Mouse (Mus musculus): Measurements from ENCODE around the gene Hist1h4h. TPM values are rescaled to one million over a fixed set of nuclear protein-coding genes. Genes with fewer than 3 reads are reported as not detected.

Hist1h4h gene
- polyA plus RNA-seq, 1 experiment from 2014 or later, result 7.4 TPM

DNA sequence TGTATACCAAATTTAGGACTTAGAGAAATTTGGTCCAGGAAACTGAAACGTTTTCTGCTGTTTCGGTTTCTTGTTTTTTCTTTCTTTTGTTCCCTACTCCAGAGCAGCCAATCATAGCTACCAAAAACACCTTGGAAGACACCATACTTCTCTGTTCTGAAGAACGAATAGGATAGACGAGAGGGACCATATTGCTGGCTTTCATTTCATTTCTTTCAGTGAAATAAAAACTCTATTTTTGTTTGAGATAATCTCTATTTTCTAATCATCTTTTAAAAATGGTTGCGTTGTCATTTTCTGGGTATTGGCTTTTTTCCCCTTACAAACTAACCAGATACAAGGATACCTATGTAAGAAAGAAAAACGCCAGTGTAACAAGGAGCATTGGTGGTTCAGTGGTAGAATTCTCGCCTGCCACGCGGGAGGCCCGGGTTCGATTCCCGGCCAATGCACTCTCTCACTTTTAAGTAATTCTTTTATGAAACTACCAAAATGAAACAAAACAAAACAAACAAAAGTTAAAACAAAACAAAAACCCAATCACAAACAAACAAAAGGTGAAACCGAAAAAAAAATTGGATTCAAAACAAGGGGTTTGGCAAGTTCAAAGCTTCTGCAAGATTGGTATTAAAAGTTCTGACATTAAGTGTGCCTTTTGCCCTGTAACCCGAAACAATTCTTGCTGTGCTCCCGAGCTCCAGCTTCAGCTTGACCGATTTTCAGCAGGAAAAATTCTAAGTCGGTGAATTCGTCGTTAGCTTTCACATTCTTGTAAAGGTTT is 13.8 kb upstream of the Hist1h4h start:
- Histone ChIP-seq H3K27me3 (ENCODE audit: insufficient read depth, poor library complexity, severe bottlenecking) (no peaks in the 10 kb centered on the region), H3K36me3 (no peaks in the 10 kb centered on the region), H3K4me1 (replicated peaks) (peaks cover 6% of the 10 kb centered on the region; the same call in 1 of the 2 replicates), H3K9me3 (no peaks in the 10 kb centered on the region), H3K4me3 (peak overlapping the region; percentile 58), H3K27ac (no peak overlapping the region)
- WGBS, result under 1% methylated on average over 19 of the region's 19 CpGs
- DNase-seq (ENCODE audit: low spot score), result peak; percentile 64

DNA sequence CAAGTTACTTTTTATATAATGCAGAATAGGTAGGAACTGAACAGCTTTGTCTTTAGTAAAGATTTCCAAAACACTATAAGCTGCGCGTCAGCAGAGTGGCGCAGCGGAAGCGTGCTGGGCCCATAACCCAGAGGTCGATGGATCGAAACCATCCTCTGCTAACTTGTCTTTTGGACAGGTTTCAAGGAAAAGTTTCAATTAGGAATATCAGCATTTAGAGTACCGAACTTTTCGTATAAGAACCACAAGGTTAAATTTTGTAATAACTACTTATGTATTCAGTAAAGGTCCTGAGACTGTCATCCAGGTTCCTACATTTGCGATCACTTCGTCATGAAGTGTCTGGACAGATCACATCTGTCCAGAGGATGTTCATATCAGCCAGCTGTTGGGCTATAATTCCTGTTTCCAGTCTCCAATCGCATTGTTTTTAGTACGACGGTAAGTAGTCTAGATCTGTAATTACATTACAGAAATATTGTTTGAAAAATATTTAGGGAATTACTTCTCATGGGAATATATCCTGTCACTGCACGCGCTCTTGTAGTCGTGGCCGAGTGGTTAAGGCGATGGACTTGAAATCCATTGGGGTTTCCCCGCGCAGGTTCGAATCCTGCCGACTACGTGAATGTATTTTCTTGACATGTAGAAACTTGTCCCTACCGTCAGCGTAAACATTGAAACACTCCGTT is 13.1 kb upstream of the Hist1h4h start:
- H3K9me3 ChIP-seq, result no peaks in the 10 kb centered on the region
- no peaks in the 10 kb centered on the region for H3K36me3 ChIP-seq
- H3K27ac ChIP-seq, result no peak overlapping the region
- WGBS, result under 1% methylated on average over 27 of the region's 27 CpGs
- peak; percentile 89 for DNase-seq (ENCODE audit: low spot score)
- H3K4me3 ChIP-seq, result peak overlapping the region; percentile 58
- no peaks in the 10 kb centered on the region for H3K27me3 ChIP-seq (ENCODE audit: insufficient read depth, poor library complexity, severe bottlenecking)
- H3K4me1 ChIP-seq (replicated peaks), result peaks cover 6% of the 10 kb centered on the region; the same call in 1 of the 2 replicates

DNA sequence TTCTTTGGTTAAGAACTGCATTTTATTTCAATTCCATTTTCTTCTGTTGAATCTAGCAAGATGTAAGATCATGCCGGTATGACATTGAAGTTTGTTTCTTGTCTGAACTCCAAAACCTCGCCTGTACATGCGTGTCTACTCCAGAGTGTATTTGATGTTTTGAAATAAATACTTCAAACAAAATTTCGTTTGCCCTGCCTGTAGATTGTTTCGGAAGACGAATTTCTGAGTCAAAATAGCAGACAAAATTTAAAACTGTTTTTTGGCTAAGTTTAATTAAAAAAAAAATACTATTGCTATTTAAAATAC is 12.6 kb upstream of the Hist1h4h start:
- no peaks in the 10 kb centered on the region for H3K9me3 ChIP-seq
- peaks cover 6% of the 10 kb centered on the region; the same call in 1 of the 2 replicates for H3K4me1 ChIP-seq (replicated peaks)
- peak overlapping the region; percentile 58 for H3K4me3 ChIP-seq
- no peaks in the 10 kb centered on the region for H3K36me3 ChIP-seq
- no peak overlapping the region for H3K27ac ChIP-seq
- DNase-seq (ENCODE audit: low spot score), result no peak
- no peaks in the 10 kb centered on the region for H3K27me3 ChIP-seq (ENCODE audit: insufficient read depth, poor library complexity, severe bottlenecking)
- WGBS, result under 1% methylated on average over 6 of the region's 6 CpGs

DNA sequence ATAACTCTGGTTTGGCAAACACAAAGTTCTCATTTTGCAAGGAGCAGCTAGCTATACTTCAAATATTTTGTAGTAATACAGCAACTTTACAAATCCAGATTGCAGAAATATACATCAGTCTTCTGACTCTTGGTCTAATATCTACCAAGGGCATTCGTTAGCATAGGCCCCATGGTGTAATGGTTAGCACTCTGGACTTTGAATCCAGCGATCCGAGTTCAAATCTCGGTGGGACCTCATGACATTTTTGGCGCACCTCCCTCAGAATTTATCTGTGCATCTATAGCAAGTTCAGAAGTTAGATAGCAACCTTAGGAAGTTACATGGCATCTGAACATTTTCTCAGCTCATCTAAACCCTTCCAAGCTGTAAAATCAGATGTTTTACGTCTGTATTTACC is 12.0 kb upstream of the Hist1h4h start:
- Histone ChIP-seq H3K4me1 (replicated peaks) (peaks cover 6% of the 10 kb centered on the region; the same call in 1 of the 2 replicates), H3K4me3 (peak overlapping the region; percentile 58), H3K27me3 (ENCODE audit: insufficient read depth, poor library complexity, severe bottlenecking) (no peaks in the 10 kb centered on the region), H3K27ac (no peak overlapping the region), H3K9me3 (no peaks in the 10 kb centered on the region), H3K36me3 (no peaks in the 10 kb centered on the region)
- WGBS, result 0% methylated on average over 6 of the region's 6 CpGs
- peak; percentile 80 for DNase-seq (ENCODE audit: low spot score)

DNA sequence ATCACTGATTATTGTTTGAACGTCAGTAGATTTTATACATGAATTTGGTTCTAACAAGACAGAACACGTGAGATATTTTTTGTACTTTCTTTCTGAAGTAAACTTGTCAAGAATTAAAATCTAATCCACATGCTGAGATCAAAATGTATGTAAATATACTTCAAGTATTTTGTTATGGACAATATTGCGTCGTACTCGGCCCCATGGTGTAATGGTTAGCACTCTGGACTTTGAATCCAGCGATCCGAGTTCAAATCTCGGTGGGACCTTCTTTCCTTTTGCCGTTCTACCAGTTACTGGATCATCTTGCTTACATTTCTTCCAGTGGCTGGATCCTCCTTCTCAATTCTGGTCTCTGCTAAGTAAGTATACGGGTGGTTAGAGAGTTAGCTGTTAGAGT is 11.4 kb upstream of the Hist1h4h start:
- H3K27ac ChIP-seq, result no peak overlapping the region

DNA sequence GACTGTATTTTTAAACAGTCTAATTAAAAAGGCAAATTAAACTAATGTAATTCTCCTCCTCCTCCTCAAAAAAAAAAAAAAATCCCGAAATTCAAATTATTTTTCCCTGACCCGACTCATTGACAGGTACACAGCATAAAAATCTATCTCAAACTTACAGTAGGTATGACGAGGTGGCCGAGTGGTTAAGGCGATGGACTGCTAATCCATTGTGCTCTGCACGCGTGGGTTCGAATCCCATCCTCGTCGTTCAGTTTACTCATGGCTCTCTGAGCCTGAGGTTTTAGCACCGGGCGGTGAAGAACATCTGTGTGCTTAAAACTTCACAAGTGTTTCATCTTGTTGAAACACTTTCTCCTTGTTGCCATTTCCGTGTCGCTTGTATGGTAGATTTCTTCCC is 9.1 kb upstream of the Hist1h4h start:
- Histone ChIP-seq H3K36me3 (no peaks in the 10 kb centered on the region), H3K4me1 (replicated peaks) (peaks cover 9% of the 10 kb centered on the region; the same call in 1 of the 2 replicates), H3K27me3 (ENCODE audit: insufficient read depth, poor library complexity, severe bottlenecking) (no peaks in the 10 kb centered on the region), H3K9me3 (no peaks in the 10 kb centered on the region), H3K27ac (no peak overlapping the region), H3K4me3 (peak overlapping the region; percentile 28; the same call in 1 of the 2 replicates)
- under 1% methylated on average over 14 of the region's 14 CpGs for WGBS
- peak; percentile 79 for DNase-seq (ENCODE audit: low spot score)

More for the DNA sequence above, 11.4 kb upstream of the Hist1h4h start:
- Histone ChIP-seq H3K36me3 (no peaks in the 10 kb centered on the region), H3K9me3 (no peaks in the 10 kb centered on the region), H3K4me1 (replicated peaks) (peaks cover 6% of the 10 kb centered on the region; the same call in 1 of the 2 replicates), H3K4me3 (peak overlapping the region; percentile 58), H3K27me3 (ENCODE audit: insufficient read depth, poor library complexity, severe bottlenecking) (no peaks in the 10 kb centered on the region)
- peak; percentile 77 for DNase-seq (ENCODE audit: low spot score)
- under 1% methylated on average over 10 of the region's 10 CpGs for WGBS

DNA sequence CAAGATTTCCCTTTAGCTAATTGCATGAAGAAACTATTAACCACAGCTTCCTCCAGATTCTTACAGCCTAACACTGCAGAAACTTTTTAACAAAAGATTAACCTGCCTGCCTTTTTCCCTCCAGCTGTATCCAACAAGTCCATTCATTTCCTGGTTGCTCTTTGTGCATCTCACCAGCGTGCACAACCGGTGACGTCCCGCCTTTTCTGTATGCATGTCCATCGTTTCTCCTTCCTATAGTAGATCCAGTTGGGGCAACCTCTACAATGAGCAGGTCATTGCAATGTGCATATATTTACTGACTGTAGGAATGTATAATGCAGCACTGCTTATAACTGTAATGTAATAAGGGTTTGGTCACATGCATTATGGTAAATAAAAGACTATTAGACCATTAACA is 6.9 kb upstream of the Hist1h4h start:
- H3K9me3 ChIP-seq, result no peaks in the 10 kb centered on the region
- no peak for DNase-seq (ENCODE audit: low spot score)
- no peaks in the 10 kb centered on the region for H3K27me3 ChIP-seq (ENCODE audit: insufficient read depth, poor library complexity, severe bottlenecking)
- H3K4me1 ChIP-seq (replicated peaks), result peaks cover 22% of the 10 kb centered on the region
- 56% methylated on average over 5 of the region's 5 CpGs for WGBS
- no peak overlapping the region for H3K4me3 ChIP-seq
- no peaks in the 10 kb centered on the region for H3K36me3 ChIP-seq
- H3K27ac ChIP-seq, result no peak overlapping the region

DNA sequence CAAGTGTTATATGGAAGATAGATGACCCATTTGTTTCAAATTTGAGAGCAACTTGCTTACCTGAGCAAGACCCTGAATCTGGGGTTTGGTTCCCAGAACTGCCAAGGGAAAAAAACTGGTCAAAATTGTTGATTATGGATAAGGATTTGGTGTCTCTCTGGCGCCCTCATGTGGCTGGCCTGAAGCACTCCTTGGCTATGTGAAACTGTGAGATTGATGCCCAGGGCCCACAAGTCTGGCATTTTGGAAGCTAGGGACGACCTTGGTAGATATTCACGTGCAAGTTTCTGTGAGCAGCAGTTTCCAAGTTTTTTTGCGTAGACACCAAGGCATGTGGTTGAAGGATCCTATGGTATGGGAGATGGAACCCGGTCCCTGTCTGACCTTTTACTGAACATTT is 6.2 kb upstream of the Hist1h4h start:
- whole genome bisulfite sequencing, result 8% methylated on average over 5 of the region's 5 CpGs
- no peaks in the 10 kb centered on the region for H3K36me3 ChIP-seq
- peak; percentile 86 for DNase-seq (ENCODE audit: low spot score)
- H3K27me3 ChIP-seq (ENCODE audit: insufficient read depth, poor library complexity, severe bottlenecking), result no peaks in the 10 kb centered on the region
- peaks cover 28% of the 10 kb centered on the region for H3K4me1 ChIP-seq (replicated peaks)
- H3K4me3 ChIP-seq, result peak overlapping the region; percentile 23; the same call in 1 of the 2 replicates
- H3K27ac ChIP-seq, result no peak overlapping the region
- H3K9me3 ChIP-seq, result no peaks in the 10 kb centered on the region

DNA sequence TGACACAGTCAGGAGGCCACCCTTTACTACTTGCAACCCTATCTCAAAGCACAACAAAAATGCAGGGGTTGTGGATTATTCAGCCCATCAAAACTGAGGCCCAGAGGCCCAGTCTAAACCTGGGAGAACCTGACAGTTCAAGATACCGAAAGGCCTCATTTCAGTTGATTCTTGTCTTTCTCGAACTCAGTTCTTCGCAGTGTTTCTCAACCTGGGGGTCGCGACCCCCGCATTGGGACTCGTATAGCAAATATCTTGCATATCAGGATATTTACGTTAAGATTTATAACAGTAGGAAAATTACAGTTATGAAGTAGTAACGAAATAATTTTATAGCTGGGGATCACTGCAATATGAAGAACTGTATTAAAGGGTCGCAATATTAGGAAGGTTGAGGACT is 4.9 kb upstream of the Hist1h4h start:
- 2% methylated on average over 10 of the region's 10 CpGs for WGBS
- Histone ChIP-seq H3K9me3 (no peaks in the 10 kb centered on the region), H3K4me1 (replicated peaks) (peaks cover 31% of the 10 kb centered on the region), H3K4me3 (peak overlapping the region; percentile 53), H3K36me3 (no peaks in the 10 kb centered on the region), H3K27ac (peak overlapping the region; percentile 16; the same call in 1 of the 2 replicates), H3K27me3 (ENCODE audit: insufficient read depth, poor library complexity, severe bottlenecking) (no peaks in the 10 kb centered on the region)
- DNase-seq (ENCODE audit: low spot score), result peak; percentile 58

DNA sequence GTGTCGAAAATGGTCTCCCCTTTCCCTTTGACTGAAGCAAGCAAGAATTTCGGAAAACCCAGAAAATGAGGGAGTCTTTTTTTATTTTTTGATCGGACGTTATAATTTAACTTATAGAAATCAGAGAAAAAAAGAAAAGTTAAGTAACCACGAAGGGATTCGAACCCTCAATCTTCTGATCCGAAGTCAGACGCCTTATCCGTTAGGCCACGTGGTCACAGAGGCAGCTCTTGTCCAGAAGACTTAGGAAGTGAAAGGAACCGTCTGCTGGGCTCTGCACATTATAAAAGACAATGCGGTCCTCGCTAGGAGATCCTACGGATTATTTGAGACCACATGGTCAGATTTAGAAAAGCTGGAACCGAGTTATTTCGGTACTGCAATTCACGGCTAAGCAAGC is 4.5 kb upstream of the Hist1h4h start:
- no peaks in the 10 kb centered on the region for H3K9me3 ChIP-seq
- no peaks in the 10 kb centered on the region for H3K36me3 ChIP-seq
- no peaks in the 10 kb centered on the region for H3K27me3 ChIP-seq (ENCODE audit: insufficient read depth, poor library complexity, severe bottlenecking)
- H3K4me3 ChIP-seq, result peak overlapping the region; percentile 53
- DNase-seq (ENCODE audit: low spot score), result peak; percentile 92
- peak overlapping the region; percentile 84 for H3K27ac ChIP-seq
- H3K4me1 ChIP-seq (replicated peaks), result peaks cover 31% of the 10 kb centered on the region
- WGBS, result under 1% methylated on average over 17 of the region's 17 CpGs

DNA sequence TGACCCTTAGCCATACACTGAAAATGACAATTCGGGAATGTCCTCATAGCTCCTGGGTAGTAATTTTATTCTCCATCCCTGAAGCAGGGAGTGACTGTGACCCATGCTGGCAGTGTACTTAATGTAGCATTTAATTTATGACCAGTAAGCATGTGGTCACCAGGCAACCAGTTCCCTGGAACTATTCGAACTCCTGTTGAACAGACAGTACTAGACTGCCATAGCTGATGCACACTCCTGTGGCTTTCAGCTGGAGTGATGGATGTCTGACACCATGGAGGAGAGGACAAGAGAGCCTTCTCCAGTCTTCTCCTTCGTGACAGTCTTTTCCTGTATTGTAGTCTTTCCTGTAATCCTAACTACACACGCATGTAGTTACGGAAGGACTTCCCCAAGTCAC is 1.8 kb upstream of the Hist1h4h start:
- Histone ChIP-seq H3K27ac (no peak overlapping the region; the same call in 1 of the 2 replicates), H3K4me3 (peak overlapping the region; percentile 24), H3K4me1 (replicated peaks) (peaks cover 48% of the 10 kb centered on the region), H3K27me3 (ENCODE audit: insufficient read depth, poor library complexity, severe bottlenecking) (no peaks in the 10 kb centered on the region), H3K36me3 (no peaks in the 10 kb centered on the region), H3K9me3 (no peaks in the 10 kb centered on the region)
- DNase-seq (ENCODE audit: low spot score), result peak; percentile 32
- WGBS, result 76% methylated on average over 5 of the region's 5 CpGs

DNA sequence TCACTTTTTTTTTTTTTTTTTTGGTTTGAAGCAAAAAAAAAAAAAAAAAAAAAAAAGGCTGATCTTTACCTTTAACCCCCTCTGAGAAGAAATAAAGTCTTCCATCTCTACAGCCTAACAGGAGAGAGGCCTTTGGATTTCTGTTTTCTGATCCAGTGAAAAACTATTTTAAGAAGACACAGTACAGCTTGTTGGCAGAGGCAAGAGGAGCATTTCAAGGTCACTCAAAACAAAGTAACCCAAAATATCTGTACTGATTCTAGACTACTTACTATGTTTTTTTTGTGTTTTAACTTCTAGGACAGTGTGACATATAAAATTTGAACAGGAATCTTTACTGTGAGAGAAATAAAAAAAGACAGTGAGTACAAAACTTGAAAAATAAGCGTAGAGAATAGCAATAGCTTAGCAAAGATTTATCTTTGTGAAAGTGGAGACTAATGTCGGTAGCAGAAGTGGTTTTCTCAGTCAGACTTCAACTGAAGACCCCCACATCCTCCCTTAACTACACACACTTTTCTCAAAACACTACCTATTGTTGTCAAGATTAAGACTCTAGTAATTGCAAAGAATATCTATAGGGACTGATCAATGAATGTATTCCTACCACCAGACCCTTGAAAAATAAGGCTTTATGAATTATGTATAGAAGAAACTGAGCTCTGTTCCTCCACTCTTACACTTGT is 1.2 kb upstream of the Hist1h4h start:
- Histone ChIP-seq H3K4me1 (replicated peaks) (peaks cover 51% of the 10 kb centered on the region), H3K27me3 (ENCODE audit: insufficient read depth, poor library complexity, severe bottlenecking) (no peaks in the 10 kb centered on the region), H3K27ac (peak overlapping the region; percentile 98), H3K9me3 (no peaks in the 10 kb centered on the region), H3K4me3 (peak overlapping the region; percentile 64), H3K36me3 (no peaks in the 10 kb centered on the region)
- 42% methylated on average over 2 of the region's 2 CpGs for WGBS
- DNase-seq (ENCODE audit: low spot score), result no peak
